Mouse (Mus musculus) MEL (cell line): ENCODE data around the gene Gstp2.

Experiments
- CHD1 ChIP-seq: IDR thresholded peaks from 2 replicates; pipeline ENCODE4 v1.6.1; 2012; ENCODE audit warnings: low read depth, mild to moderate bottlenecking, inconsistent platforms, low read length, improper control_type of control experiment
- CTCF ChIP-seq, 3 experiments: IDR thresholded peaks in 2 of 3; conservative IDR thresholded peaks in 1 of 3; 2 replicates each; pipeline ENCODE4 v1.5.1; 2011 to 2012; ENCODE audit warnings: low read length in 3 of 3, low read depth in 2 of 3, mild to moderate bottlenecking in 2 of 3, improper control_type of control experiment in 1 of 3, inconsistent platforms in 1 of 3, mixed read lengths in 1 of 3, moderate library complexity in 1 of 3; ENCODE audit not compliant: control insufficient read depth in 1 of 3, insufficient read depth in 1 of 3, poor library complexity in 1 of 3, severe bottlenecking in 1 of 3
- ELF1 ChIP-seq: IDR thresholded peaks from 2 replicates; pipeline ENCODE4 v1.6.1; 2014; ENCODE audit warnings: low read depth, mild to moderate bottlenecking, inconsistent platforms, low read length, improper control_type of control experiment, moderate library complexity
- EP300 ChIP-seq, 2 experiments: IDR thresholded peaks; 2 replicates each; pipeline ENCODE4 v1.6.1; 2011; ENCODE audit warnings: improper control_type of control experiment in 2 of 2, low read length in 2 of 2, low read depth in 1 of 2, mild to moderate bottlenecking in 1 of 2
- JUND ChIP-seq: IDR thresholded peaks from 2 replicates; pipeline ENCODE4 v1.6.1; 2011; ENCODE audit warnings: low read depth, mild to moderate bottlenecking, improper control_type of control experiment, low read length
- MAFK ChIP-seq: IDR thresholded peaks from 2 replicates; pipeline ENCODE4 v1.6.1; 2011; ENCODE audit warnings: low read depth, mild to moderate bottlenecking, low read length, improper control_type of control experiment, borderline replicate concordance
- MEF2A ChIP-seq: IDR thresholded peaks from 2 replicates; pipeline ENCODE4 v1.6.1; 2014; ENCODE audit warnings: low read depth, mild to moderate bottlenecking, inconsistent platforms, low read length, improper control_type of control experiment; ENCODE audit not compliant: poor library complexity, insufficient replicate concordance, severe bottlenecking; ENCODE audit errors: extremely low read depth
- POLR2A ChIP-seq, 2 experiments: IDR thresholded peaks; 2 replicates each; pipeline ENCODE4 v1.6.1; 2011 to 2012; ENCODE audit warnings: low read length in 2 of 2, mild to moderate bottlenecking in 2 of 2, control low read depth in 1 of 2, improper control_type of control experiment in 1 of 2, low read depth in 1 of 2, moderate library complexity in 1 of 2; ENCODE audit not compliant: control insufficient read depth in 1 of 2, insufficient read depth in 1 of 2, poor library complexity in 1 of 2
- RCOR1 ChIP-seq: IDR thresholded peaks from 2 replicates; pipeline ENCODE4 v1.6.1; 2012; ENCODE audit warnings: low read depth, mild to moderate bottlenecking, inconsistent platforms, low read length, improper control_type of control experiment
- SMC3 ChIP-seq: IDR thresholded peaks from 2 replicates; pipeline ENCODE4 v1.6.1; 2011; ENCODE audit warnings: low read depth, low read length, improper control_type of control experiment
- USF1 ChIP-seq: IDR thresholded peaks from 2 replicates; pipeline ENCODE4 v1.6.1; 2014; ENCODE audit warnings: low read depth, mild to moderate bottlenecking, inconsistent platforms, low read length, improper control_type of control experiment, moderate library complexity
- ZC3H11A ChIP-seq: IDR thresholded peaks from 2 replicates; pipeline ENCODE4 v1.6.1; 2012; ENCODE audit warnings: low read depth, mild to moderate bottlenecking, inconsistent platforms, low read length, improper control_type of control experiment
- ZNF384 ChIP-seq: IDR thresholded peaks from 2 replicates; pipeline ENCODE4 v1.6.1; 2012; ENCODE audit warnings: low read depth, mild to moderate bottlenecking, inconsistent platforms, low read length, improper control_type of control experiment

DNA sequence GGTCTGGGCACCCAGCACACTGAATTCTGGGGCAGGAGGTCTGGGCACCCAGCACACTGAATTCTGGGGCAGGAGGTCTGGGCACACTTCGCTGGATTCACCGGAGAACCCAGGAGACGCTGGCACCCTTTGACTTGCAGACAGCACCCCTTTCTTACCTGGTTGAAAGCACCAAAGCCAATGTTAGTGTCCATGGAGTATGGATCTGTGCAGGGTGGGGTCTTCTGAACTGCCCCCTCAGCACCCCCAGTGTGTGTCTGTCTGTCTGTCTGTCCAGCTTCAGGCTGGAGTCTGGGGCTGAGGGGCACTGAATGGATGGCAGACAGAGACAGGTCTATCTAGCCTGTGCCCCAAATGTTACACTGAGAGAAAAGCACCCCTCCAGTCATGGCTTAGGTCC lies 54.3 kb downstream of the Gstp2 start:
- TF ChIP-seq ZC3H11A (no peak), EP300 (IDR thresholded peaks at IDR 0.05; ENCODE audit: low read depth in 1 of 2, low read length in 2 of 2) (no peak), CTCF (IDR thresholded peaks at IDR 0.05 in 2 of 3, conservative IDR thresholded peaks at IDR 0.05 in 1 of 3; ENCODE audit: control insufficient read depth in 1 of 3, insufficient read depth in 1 of 3, low read depth in 2 of 3, low read length in 3 of 3, poor library complexity in 1 of 3, severe bottlenecking in 1 of 3) (no peak), USF1 (no peak), SMC3 (no peak), MEF2A (no peak), POLR2A (IDR thresholded peaks at IDR 0.05; ENCODE audit: control insufficient read depth in 1 of 2, insufficient read depth in 1 of 2, low read depth in 1 of 2, low read length in 2 of 2, poor library complexity in 1 of 2) (no peak), JUND (no peak), MAFK (no peak), ZNF384 (no peak), RCOR1 (no peak), CHD1 (no peak), ELF1 (no peak)
